Mouse (Mus musculus) brain, embryonic 14.5 days (tissue): ENCODE data around the gene 2310011J03Rik.

Source experiments
- CTCF ChIP-seq: fragments of 200-500 bp; IDR thresholded peaks from 2 replicates; pipeline ENCODE4 v1.5.1; 2012; ENCODE audit warnings: inconsistent platforms, mild to moderate bottlenecking, moderate library complexity, borderline replicate concordance; ENCODE audit not compliant: insufficient read depth, insufficient read length; ENCODE audit errors: extremely low read depth
- POLR2A ChIP-seq: fragments of 200-500 bp; IDR thresholded peaks from 2 replicates; pipeline ENCODE4 v1.6.1; 2012; ENCODE audit warnings: mild to moderate bottlenecking, inconsistent platforms, borderline replicate concordance; ENCODE audit not compliant: poor library complexity, insufficient read depth, insufficient read length, severe bottlenecking; ENCODE audit errors: extremely low read depth

- no peak for TF ChIP-seq CTCF
- TF ChIP-seq POLR2A: no peak
Observed at GRCm38 (mm10) chr10:80322811-80323211, 2.5 kb upstream of the 2310011J03Rik start.
